Mouse (Mus musculus): ENCODE measurements around the gene 1700028K03Rik.

- TF ChIP-seq CTCF (IDR thresholded peaks at IDR 0.05; ENCODE audit: low read depth, low read length) = no peak
- no peak for TF ChIP-seq GATA1 (IDR thresholded peaks at IDR 0.05; ENCODE audit: borderline replicate concordance, low read length)
- TF ChIP-seq TAL1 (conservative IDR thresholded peaks at IDR 0.05; ENCODE audit: low read depth, low read length) = no peak
Measured at GRCm38 (mm10) chr5:107498806-107499310, 35.7 kb upstream of the 1700028K03Rik start.

Data from G1E (cell line).